Mouse (Mus musculus) limb, embryonic 10.5 days (tissue): ENCODE results near the gene Cs. TPM values are rescaled to one million over a fixed set of nuclear protein-coding genes. Genes with fewer than 3 reads are reported as not detected.

ENCODE experiments used
- DNase-seq: peaks from one replicate; pipeline ENCODE4 v3.0.0-alpha.2; 2017; ENCODE audit warnings: low spot score
- H3K27ac ChIP-seq: fragments of 300-500 bp; sonication (generic); 2 replicates; pipeline ENCODE4 v1.5.1; 2016; ENCODE audit warnings: mild to moderate bottlenecking
- H3K27me3 ChIP-seq: fragments of 300-500 bp; sonication (generic); 2 replicates; pipeline ENCODE4 v1.6.1; 2016; ENCODE audit warnings: low read depth, mild to moderate bottlenecking; ENCODE audit not compliant: poor library complexity, severe bottlenecking
- H3K36me3 ChIP-seq: fragments of 300-500 bp; sonication (generic); 2 replicates; pipeline ENCODE4 v1.6.1; 2016; ENCODE audit warnings: mild to moderate bottlenecking, moderate library complexity
- H3K4me1 ChIP-seq: fragments of 300-500 bp; sonication (generic); 2 replicates; pipeline ENCODE4 v1.6.1; 2016
- H3K4me3 ChIP-seq: fragments of 300-500 bp; sonication (generic); 2 replicates; pipeline ENCODE4 v1.5.1; 2016; ENCODE audit warnings: mild to moderate bottlenecking, moderate library complexity
- H3K9me3 ChIP-seq: fragments of 300-500 bp; sonication (generic); replicated peaks from 2 replicates; pipeline ENCODE4 v1.6.1; 2016; ENCODE audit warnings: mild to moderate bottlenecking
- WGBS: fragments of 180-500 bp; shearing (Covaris S2); methylation state at CpG from one replicate; pipeline ENCODE4 v1.1.7; 2016; 5-methylcytosine and 5-hydroxymethylcytosine counted together
- polyA plus RNA-seq: library from polyadenylated mRNA; unstranded; fragments of >200 nt; fragmentation: Nextera tagmentation; extraction: Ambion mirVana; gene quantifications from 2 replicates; pipeline ENCODE4 v1.2.1, GENCODE M21; 2016

Cs gene
- polyA plus RNA-seq, 1 experiment from 2014 or later: 248 TPM

DNA sequence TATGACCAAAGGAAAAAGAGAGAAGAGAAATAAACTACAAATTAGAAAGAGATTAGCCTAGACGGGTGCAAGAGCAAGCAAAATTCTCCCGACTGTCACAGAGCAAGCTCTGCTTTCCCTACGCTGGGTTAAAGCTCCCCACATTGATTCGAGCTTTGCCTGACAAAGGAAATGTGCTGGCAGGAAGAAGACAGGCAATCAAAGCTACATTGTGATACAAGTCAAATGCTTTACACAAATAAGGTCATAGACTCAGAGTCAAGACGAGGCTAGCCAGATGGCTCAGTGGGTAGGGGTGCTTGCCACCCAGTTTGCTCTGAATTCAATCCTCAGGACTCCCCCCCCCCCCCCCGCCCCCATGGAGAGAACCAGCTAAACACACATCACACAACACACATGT lies 32.5 kb downstream of the Cs start:
- Histone ChIP-seq H3K4me1 (peaks cover 33% of the 10 kb centered on the region), H3K27ac (no peak overlapping the region), H3K9me3 (no peaks in the 10 kb centered on the region), H3K4me3 (no peak overlapping the region), H3K27me3 (no peaks in the 10 kb centered on the region), H3K36me3 (peaks cover 7% of the 10 kb centered on the region)
- WGBS: 74% methylated on average over 5 of the region's 6 CpGs
- DNase-seq: no peak

GRCm38 (mm10) chr10:128370601-128371000 lies 33.1 kb downstream of the Cs start:
- Histone ChIP-seq H3K36me3 (peaks cover 1% of the 10 kb centered on the region; the same call in 1 of the 2 replicates), H3K9me3 (no peaks in the 10 kb centered on the region), H3K27ac (no peak overlapping the region), H3K27me3 (no peaks in the 10 kb centered on the region), H3K4me3 (no peak overlapping the region), H3K4me1 (peaks cover 33% of the 10 kb centered on the region)
- WGBS: 38% methylated on average over 4 of the region's 4 CpGs
- DNase-seq: no peak

DNA sequence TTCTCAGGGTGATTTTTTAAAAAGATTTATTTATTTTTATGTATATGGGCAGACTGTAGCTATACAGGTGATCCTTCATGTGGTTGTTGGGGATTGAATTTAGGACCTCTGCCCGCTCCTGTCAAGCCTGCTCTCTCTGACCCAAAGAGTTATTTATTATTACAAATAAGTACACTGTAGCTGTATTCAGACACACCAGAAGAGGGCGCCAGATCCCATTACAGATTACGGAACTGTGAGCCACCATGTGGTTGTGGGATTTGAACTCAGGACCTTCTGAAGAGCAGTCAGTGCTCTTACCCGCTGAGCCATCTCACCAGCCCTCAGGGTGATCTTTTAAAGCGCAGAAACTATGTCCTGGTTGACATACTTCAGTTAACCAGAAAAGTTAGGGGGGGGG lies 34.6 kb downstream of the Cs start:
- Histone ChIP-seq H3K36me3 (peaks cover 5% of the 10 kb centered on the region; the same call in 1 of the 2 replicates), H3K4me1 (peaks cover 41% of the 10 kb centered on the region), H3K4me3 (no peak overlapping the region), H3K27ac (no peak overlapping the region), H3K9me3 (no peaks in the 10 kb centered on the region), H3K27me3 (no peaks in the 10 kb centered on the region)
- WGBS: 82% methylated on average over 5 of the region's 5 CpGs
- DNase-seq: no peak

- DNase-seq: no peak
- peaks cover 10% of the 10 kb centered on the region for H3K36me3 ChIP-seq
- H3K27ac ChIP-seq: no peak overlapping the region
- H3K27me3 ChIP-seq: no peaks in the 10 kb centered on the region
- H3K9me3 ChIP-seq: no peaks in the 10 kb centered on the region
- WGBS: 87% methylated on average over 6 of the region's 6 CpGs
- H3K4me1 ChIP-seq: peaks cover 39% of the 10 kb centered on the region
- H3K4me3 ChIP-seq: no peak overlapping the region
Measured at GRCm38 (mm10) chr10:128372989-128373748, 35.6 kb downstream of the Cs start.

DNA sequence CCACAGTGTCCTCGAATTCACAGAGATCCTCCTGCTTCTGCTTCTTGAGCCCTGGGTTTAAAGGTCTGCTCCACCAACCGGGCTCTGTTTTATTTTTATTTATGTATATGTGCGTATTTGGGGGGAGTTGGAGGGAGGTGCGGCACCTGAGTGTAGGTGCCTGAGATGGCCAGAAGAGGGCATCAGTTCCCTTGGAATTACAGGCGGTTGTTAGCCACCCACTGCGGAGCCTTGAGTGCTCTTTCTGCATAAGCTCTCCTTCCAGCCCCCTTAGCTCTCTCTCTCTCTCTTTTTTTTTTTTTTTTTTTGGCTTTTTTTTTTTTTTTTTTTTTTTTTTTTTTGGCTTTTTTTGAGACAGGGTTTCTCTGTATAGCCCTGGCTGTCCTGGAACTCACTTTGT lies 36.9 kb downstream of the Cs start:
- WGBS: 76% methylated on average over 6 of the region's 6 CpGs
- Histone ChIP-seq H3K4me3 (no peak overlapping the region), H3K9me3 (no peaks in the 10 kb centered on the region), H3K4me1 (peaks cover 39% of the 10 kb centered on the region), H3K27ac (no peak overlapping the region), H3K27me3 (no peaks in the 10 kb centered on the region), H3K36me3 (peaks cover 22% of the 10 kb centered on the region)
- no peak for DNase-seq

DNA sequence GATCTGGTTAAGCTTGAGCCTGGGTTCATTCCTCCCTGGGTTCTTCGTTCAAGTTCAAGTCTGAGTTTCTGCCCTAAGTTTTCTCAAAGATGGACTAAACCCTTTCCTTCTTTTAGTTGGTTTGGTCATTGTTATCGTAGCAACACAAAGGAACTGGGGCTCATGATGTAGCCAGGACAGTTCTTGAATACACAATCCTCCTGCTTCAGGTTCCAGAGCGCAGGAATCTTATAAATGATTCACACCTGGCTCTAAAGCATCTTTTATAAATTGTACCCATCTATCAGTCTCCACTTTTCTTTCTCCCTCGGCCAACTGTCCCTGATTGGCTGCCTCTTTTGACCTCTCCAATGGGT lies 38.5 kb downstream of the Cs start:
- no peak for DNase-seq
- H3K27ac ChIP-seq: peak overlapping the region; percentile 96
- WGBS: 43% methylated on average over 4 of the region's 4 CpGs
- peaks cover 39% of the 10 kb centered on the region for H3K36me3 ChIP-seq
- no peaks in the 10 kb centered on the region for H3K27me3 ChIP-seq
- peaks cover 27% of the 10 kb centered on the region for H3K4me1 ChIP-seq
- no peaks in the 10 kb centered on the region for H3K9me3 ChIP-seq
- H3K4me3 ChIP-seq: peak overlapping the region; percentile 99

DNA sequence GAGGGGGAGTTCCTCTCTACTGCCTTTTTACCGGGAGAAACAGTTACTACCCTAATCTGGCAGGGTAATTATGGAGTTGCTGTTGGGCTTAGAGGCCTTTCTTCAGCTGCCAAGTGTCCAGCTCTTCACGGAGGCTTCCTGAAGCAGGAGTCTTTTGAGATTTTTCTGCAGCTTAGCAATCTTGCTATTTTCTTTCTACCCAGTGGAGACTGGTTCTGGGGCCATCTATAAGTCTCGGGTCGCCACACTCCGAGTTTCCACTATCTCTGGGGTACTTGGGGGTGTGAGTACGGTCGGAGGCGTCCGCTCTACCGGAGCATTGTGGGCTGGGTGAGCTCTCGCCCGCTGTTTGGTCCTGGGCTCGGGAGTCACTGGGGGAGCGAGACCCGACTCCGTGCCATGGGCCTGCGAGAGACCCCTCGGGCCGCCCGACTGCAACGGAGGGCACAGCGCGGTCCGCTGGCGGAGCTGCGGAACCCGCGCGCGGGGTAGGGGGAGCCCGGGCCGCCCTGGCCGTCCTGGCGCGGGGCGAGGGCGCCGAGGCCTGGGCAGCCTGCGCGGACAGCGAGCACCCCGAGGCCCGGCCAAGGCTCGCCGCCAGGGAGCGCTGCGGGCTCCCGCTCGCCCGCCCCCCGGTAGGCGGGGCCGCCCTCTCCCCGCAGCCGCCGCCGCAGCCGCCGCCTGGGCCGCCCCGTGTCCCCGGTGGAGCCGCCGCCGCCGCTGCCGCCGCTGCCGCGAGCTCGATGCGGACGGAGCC lies 39.1 kb downstream of the Cs start, which contains the start of gene Ankrd52:
Gene Ankrd52 (plus strand): TSS at position 661 of the 757 bp plus-strand sequence.
- Histone ChIP-seq H3K4me3 (peak within 1 kb of the TSS; percentile 99), H3K27ac (peak within 1 kb of the TSS; percentile 96), H3K4me1 (peaks cover 27% of the 10 kb centered on the region), H3K9me3 (no peaks in the 10 kb centered on the region), H3K36me3 (peaks cover 45% of the 10 kb centered on the region), H3K27me3 (no peaks in the 10 kb centered on the region)
- peak; percentile 88 for DNase-seq
- WGBS: under 1% methylated on average over 72 of the region's 73 CpGs

DNA sequence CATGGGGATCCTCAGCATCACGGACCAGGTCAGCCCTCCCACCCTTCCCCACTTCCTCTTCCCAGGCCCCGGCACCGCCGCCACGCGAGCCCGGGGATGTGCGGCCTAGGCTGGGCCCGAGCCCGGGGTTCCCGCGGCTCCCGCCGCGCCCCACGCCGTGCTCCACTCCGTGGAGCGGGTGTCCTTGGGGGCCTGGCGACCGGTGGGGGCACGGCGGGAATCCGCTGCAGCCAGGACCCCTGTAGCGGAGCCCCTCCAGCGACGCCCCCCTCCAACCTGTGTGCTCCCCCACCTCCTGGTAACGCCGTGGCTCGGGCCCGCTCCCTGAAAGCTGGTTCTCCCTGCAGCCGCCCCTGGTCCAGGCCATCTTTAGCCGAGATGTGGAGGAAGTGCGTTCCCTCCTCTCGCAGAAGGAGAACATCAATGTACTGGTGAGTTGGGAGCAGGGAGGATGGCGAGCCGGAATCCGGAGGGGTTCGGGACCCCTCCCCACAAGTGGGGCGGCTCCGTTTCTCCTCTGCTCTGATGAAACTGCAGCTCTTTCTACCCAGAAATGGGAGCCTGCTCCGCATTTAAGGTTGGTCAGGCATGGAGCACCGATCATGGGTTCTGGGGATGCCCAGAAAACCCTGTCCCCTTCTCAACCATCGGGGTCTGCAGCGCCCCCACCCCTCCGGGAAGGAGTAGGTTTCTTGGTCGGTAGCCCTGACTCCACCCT lies 39.8 kb downstream of the Cs start:
- Histone ChIP-seq H3K27ac (peak overlapping the region; percentile 96), H3K36me3 (peaks cover 52% of the 10 kb centered on the region), H3K4me3 (peak overlapping the region; percentile 99), H3K9me3 (no peaks in the 10 kb centered on the region), H3K27me3 (no peaks in the 10 kb centered on the region), H3K4me1 (peaks cover 27% of the 10 kb centered on the region)
- WGBS: under 1% methylated on average over 46 of the region's 47 CpGs
- DNase-seq: peak; percentile 77

DNA sequence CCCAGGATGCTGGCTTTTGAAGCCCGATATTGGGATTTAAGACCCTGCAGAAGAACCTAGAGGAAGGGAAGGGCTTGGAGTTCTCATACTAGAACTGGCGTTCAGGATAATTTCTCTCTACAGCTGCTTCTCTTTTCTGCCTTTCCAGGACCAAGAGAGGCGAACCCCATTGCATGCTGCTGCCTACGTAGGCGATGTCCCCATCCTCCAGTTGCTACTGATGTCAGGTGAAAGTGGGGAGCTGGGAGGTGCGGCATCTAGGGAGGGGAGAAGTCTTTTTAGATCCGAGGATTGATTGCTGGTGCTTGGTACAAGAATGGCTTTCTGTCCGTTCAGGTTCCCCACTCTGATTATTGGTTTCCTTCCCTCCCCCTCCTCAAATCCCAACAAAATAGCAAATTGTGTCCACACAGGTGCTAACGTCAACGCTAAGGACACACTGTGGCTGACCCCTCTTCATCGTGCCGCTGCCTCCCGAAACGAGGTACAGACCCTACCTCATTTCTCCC lies 40.5 kb downstream of the Cs start:
- peak overlapping the region; percentile 96 for H3K27ac ChIP-seq
- H3K4me1 ChIP-seq: peaks cover 27% of the 10 kb centered on the region
- H3K9me3 ChIP-seq: no peaks in the 10 kb centered on the region
- H3K27me3 ChIP-seq: no peaks in the 10 kb centered on the region
- 60% methylated on average over 14 of the region's 14 CpGs for WGBS
- DNase-seq: no peak
- peaks cover 58% of the 10 kb centered on the region for H3K36me3 ChIP-seq
- H3K4me3 ChIP-seq: peak overlapping the region; percentile 99

DNA sequence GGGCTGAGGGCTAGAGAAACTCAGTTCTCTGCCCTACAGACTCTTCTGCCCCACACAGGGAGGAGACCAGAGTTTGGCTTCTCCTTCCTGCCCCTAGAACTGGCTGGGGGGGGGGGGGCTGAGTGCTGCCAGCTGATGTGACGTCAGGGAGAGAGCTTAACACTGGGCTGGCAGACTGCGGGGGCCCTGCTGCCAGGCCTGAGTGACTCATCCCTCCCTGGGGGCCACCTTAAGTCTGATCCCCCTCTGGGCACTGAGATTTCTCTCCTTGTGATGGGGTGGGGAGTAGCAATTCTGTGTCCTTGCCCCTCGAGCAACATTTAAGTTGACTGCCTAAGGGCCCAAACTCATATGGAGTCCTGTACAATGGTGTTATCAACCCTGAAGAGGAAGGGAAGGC lies 40.9 kb downstream of the Cs start:
- Histone ChIP-seq H3K27me3 (no peaks in the 10 kb centered on the region), H3K4me1 (peaks cover 27% of the 10 kb centered on the region), H3K36me3 (peaks cover 63% of the 10 kb centered on the region), H3K9me3 (no peaks in the 10 kb centered on the region), H3K4me3 (peak overlapping the region; percentile 99), H3K27ac (peak overlapping the region; percentile 96)
- DNase-seq: no peak
- WGBS: 91% methylated on average over 3 of the region's 3 CpGs

DNA sequence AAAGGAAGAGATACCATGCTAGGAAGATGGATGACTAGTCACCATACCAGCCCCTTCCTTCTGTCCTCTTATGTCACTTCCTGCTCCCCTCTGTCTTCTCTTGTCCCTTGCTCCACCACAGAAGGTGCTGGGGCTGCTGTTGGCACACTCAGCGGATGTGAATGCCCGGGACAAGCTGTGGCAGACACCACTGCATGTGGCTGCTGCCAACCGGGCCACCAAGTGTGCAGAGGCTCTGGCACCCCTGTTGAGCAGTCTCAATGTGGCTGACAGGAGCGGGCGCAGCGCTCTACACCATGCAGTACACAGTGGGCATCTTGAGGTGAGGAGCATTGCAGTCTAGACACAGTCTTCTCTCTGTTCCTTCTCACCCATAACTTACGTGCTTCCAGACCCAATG lies 41.7 kb downstream of the Cs start:
- no peak for DNase-seq
- no peaks in the 10 kb centered on the region for H3K9me3 ChIP-seq
- H3K36me3 ChIP-seq: peaks cover 71% of the 10 kb centered on the region
- no peak overlapping the region for H3K27ac ChIP-seq
- peaks cover 27% of the 10 kb centered on the region for H3K4me1 ChIP-seq
- H3K27me3 ChIP-seq: no peaks in the 10 kb centered on the region
- WGBS: 95% methylated on average over 7 of the region's 7 CpGs
- H3K4me3 ChIP-seq: peak overlapping the region; percentile 6; the same call in 1 of the 2 replicates

GRCm38 (mm10) chr10:128380565-128380964 lies 43.0 kb downstream of the Cs start:
- Histone ChIP-seq H3K4me3 (no peak overlapping the region), H3K27me3 (no peaks in the 10 kb centered on the region), H3K27ac (no peak overlapping the region), H3K9me3 (no peaks in the 10 kb centered on the region), H3K4me1 (peaks cover 27% of the 10 kb centered on the region), H3K36me3 (peaks cover 84% of the 10 kb centered on the region)
- 88% methylated on average over 5 of the region's 5 CpGs for WGBS
- DNase-seq: no peak
